ENCODE assay signal across 8 mouse cellular contexts in genomic region chr14:25457434-25457957, GRCm38 (mm10). TPM values are rescaled to one million over a fixed set of nuclear protein-coding genes. Genes with fewer than 3 reads are reported as not detected.
A peak's percentile ranks its signal among the peaks of the same experiment; 100 is the strongest.
DNase-seq lines count a peak whose midpoint lies in the region; ATAC-seq and TF ChIP-seq lines count a peak whose summit lies in the region.

No protein-coding gene starts in this region.

- H3K9ac ChIP-seq in intestine, postnatal 0 days (ENCODE audit: low read depth, low read length), result peak overlapping the region; percentile 94

- peak overlapping the region; percentile 94 for H3K4me2 ChIP-seq in intestine, postnatal 0 days (replicated peaks; ENCODE audit: low read depth)

- no peaks in the 10 kb centered on the region for H3K27me3 ChIP-seq in intestine, postnatal 0 days (replicated peaks; ENCODE audit: control insufficient read depth, insufficient read depth, low read length)
- H3K27me3 ChIP-seq in midbrain, embryonic 10.5 days (ENCODE audit: low read depth, poor library complexity, severe bottlenecking), result peaks cover 5% of the 10 kb centered on the region; the same call in 1 of the 2 replicates

- H3K4me3 ChIP-seq in intestine, postnatal 0 days (ENCODE audit: low read depth, low read length), result peak overlapping the region; percentile 93
- H3K4me3 ChIP-seq in midbrain, embryonic 10.5 days, result peak overlapping the region; percentile 99

- intact Hi-C loops in left cerebral cortex, postnatal 36 days (cut with DNase I), result loop anchor here (2.0 to 10.0 kb wide), 6 partner anchors 230 to 955 kb away; no protein-coding TSS in a partner anchor

- no peaks in the 10 kb centered on the region for H3K36me3 ChIP-seq in intestine, postnatal 0 days (ENCODE audit: control insufficient read depth, insufficient read depth)
- H3K36me3 ChIP-seq in midbrain, embryonic 10.5 days, result no peaks in the 10 kb centered on the region

- under 1% methylated on average over 49 of the region's 52 CpGs for WGBS in intestine, postnatal 0 days
- under 1% methylated on average over 51 of the region's 52 CpGs for WGBS in midbrain, embryonic 10.5 days

- peak overlapping the region; percentile 84 for H3K27ac ChIP-seq in intestine, postnatal 0 days (ENCODE audit: low read depth, low read length)
- H3K27ac ChIP-seq in midbrain, embryonic 10.5 days (replicated peaks), result peak overlapping the region; percentile 99

- ATAC-seq in granulocyte monocyte progenitor cell, adult 5-6 weeks (replicated peaks; ENCODE audit: poor library complexity, severe bottlenecking), result peak; percentile 55
- peak; percentile 61 for ATAC-seq in intestine, postnatal 0 days

- TF ChIP-seq CTCF in intestine, postnatal 0 days (IDR thresholded peaks at IDR 0.05; ENCODE audit: low read depth), result peak; percentile 86

- H3K4me1 ChIP-seq in intestine, postnatal 0 days (replicated peaks; ENCODE audit: control insufficient read depth, insufficient read depth, low read length), result peaks cover 3% of the 10 kb centered on the region; the same call in 1 of the 2 replicates
- peaks cover 56% of the 10 kb centered on the region for H3K4me1 ChIP-seq in midbrain, embryonic 10.5 days

- peak; percentile 98 for DNase-seq in adrenal gland, adult (ENCODE audit: inconsistent age in 2 of 2, low spot score in 1 of 2)
- DNase-seq in embryo, embryonic 11 days, result peak; percentile 98
- DNase-seq in left cerebral cortex, postnatal 36 days (ENCODE audit: low spot score in 2 of 2), result peak; percentile 93 to 94
- peak; percentile 100 for DNase-seq in midbrain, embryonic 10.5 days (ENCODE audit: low spot score)
- peak; percentile 84 to 85 for DNase-seq in right cerebral cortex, postnatal 36 days (ENCODE audit: low spot score in 2 of 2)
- DNase-seq in urinary bladder, postnatal 4 days (ENCODE audit: low spot score in 2 of 2), result peak; percentile 98

- no peaks in the 10 kb centered on the region for H3K9me3 ChIP-seq in intestine, postnatal 0 days (ENCODE audit: control insufficient read depth)
- no peaks in the 10 kb centered on the region for H3K9me3 ChIP-seq in midbrain, embryonic 10.5 days (replicated peaks)

RNA-seq across cellular contexts. Expression of gene Zmiz1, which starts 1.5 kb away (rescaled TPM):
- total RNA-seq in granulocyte monocyte progenitor cell, adult 5-6 weeks (2014; fragmentation: Nextera tagmentation), result 93.2 and 97.4 TPM in 2 replicates
- 6.9 and 8.9 TPM in 2 replicates for total RNA-seq in granulocyte monocyte progenitor cell, adult 5-6 weeks (2017)
- 12.4 and 13.5 TPM in 2 replicates for polyA plus RNA-seq in intestine, postnatal 0 days (2015; fragmentation: Nextera tagmentation; extraction: Ambion mirVana)
- total RNA-seq in left cerebral cortex, postnatal 36 days (2021), result 100 to 1,000 TPM in 1 of 2 experiments, 10 to 100 TPM in 1; 83.9 to 111 TPM
- polyA plus RNA-seq in midbrain, embryonic 10.5 days (2016; fragmentation: Nextera tagmentation; extraction: Ambion mirVana), result 42.2 and 55.8 TPM in 2 replicates

Comparison
In these comparisons a context has a peak if more than half of its experiments do, and no peak if none do; other contexts are left out.
1. Peak in every context shown above with its lines: DNase-seq, ATAC-seq, H3K4me3 ChIP-seq and H3K27ac ChIP-seq.